Mouse (Mus musculus): ENCODE measurements around the gene 1700029H14Rik. TPM values are rescaled to one million over a fixed set of nuclear protein-coding genes. Genes with fewer than 3 reads are reported as not detected.

1700029H14Rik gene
- polyA plus RNA-seq (2011; ENCODE audit: insufficient read depth, insufficient read length, low replicate concordance, missing spikeins): 5.1 TPM in 1 of 2 replicates, not detected in the other

DNA sequence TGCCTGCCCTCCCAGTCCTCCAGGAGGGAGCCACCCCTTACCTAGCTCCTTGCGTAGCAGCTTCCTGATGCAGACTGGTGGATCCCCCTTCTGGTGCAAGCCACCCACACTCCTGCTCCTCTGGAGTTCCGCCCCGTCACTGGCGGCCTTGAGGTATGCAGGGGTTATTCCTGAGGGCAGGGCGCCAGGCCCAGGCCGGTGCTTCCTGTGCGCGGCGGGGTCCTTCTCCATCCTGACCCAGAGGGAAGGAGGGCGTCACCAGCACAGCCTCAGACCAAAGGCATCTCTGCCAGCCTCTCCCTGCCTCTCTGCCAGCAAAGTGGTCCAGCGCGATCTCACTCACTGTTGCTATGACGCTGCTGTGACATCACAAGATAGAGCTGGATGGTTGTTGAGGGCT is at the start of gene 1700029H14Rik:
Gene 1700029H14Rik, minus strand, starts transcription at position 344 of the 400 bp plus-strand sequence.
- Histone ChIP-seq H3K27ac (ENCODE audit: control insufficient read depth, insufficient read depth, low read depth, low read length, poor library complexity) (no peak within 1 kb of the TSS), H3K4me1 (ENCODE audit: control insufficient read depth, insufficient read depth, low read length) (no peaks in the 10 kb centered on the region), H3K4me3 (replicated peaks; ENCODE audit: control insufficient read depth, low read depth, low read length) (no peak within 1 kb of the TSS)
- TF ChIP-seq CTCF (IDR thresholded peaks at IDR 0.05; ENCODE audit: control insufficient read depth, insufficient read depth, low read length) (no peak), POLR2A (IDR thresholded peaks at IDR 0.05; ENCODE audit: borderline replicate concordance, control insufficient read depth, low read depth, low read length) (no peak)
- WGBS: 23% methylated on average over 13 of the region's 13 CpGs

DNA sequence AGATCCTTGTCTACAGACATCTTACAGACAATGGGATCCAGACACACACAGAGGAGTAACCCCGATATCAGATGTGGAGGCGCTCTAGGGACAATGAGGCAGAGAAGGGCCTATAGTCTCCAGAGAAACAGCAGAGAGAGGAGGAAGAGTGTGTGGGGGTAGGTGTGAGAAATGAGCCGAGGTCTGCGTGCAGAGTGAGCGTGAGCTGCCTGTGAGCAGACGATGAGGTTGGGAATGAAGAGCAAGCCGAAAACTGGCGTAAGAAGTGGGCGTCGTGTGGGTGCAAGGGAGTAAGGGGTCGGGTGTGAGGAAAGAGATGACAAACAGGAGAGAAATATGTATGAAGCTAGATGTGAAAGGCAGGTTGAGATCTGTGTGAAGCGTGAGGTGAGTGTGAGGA is 49.4 kb upstream of the 1700029H14Rik start:
- 93% methylated on average over 12 of the region's 12 CpGs for WGBS
- TF ChIP-seq CTCF (IDR thresholded peaks at IDR 0.05; ENCODE audit: control insufficient read depth, insufficient read depth, low read length) (no peak), POLR2A (IDR thresholded peaks at IDR 0.05; ENCODE audit: borderline replicate concordance, control insufficient read depth, low read depth, low read length) (no peak)
- Histone ChIP-seq H3K4me1 (ENCODE audit: control insufficient read depth, insufficient read depth, low read length) (no peaks in the 10 kb centered on the region), H3K4me3 (replicated peaks; ENCODE audit: control insufficient read depth, low read depth, low read length) (no peak overlapping the region), H3K27ac (ENCODE audit: control insufficient read depth, insufficient read depth, low read depth, low read length, poor library complexity) (no peak overlapping the region)

DNA sequence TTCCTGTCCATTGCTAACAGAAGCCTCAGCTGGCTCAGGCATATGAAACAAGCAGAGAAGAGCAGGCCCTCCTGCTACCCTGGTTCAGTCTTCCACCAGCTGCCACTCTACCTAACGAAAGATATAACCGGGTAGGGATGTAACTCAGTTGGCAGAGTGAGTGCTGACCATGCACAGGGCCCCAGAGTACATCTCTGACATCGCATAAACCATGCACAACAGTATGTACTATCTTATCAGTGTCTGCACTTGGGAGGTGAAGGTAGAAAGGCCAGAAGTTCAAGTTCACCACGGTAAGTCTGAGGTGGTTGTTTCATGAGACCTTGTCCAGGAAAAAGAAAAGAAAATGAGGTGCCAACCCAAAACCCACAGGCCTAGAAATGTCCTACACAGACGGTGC is 47.7 kb upstream of the 1700029H14Rik start:
- no peak overlapping the region for H3K27ac ChIP-seq (ENCODE audit: control insufficient read depth, insufficient read depth, low read depth, low read length, poor library complexity)
- H3K4me3 ChIP-seq (replicated peaks; ENCODE audit: control insufficient read depth, low read depth, low read length): no peak overlapping the region
- no peak for TF ChIP-seq CTCF (IDR thresholded peaks at IDR 0.05; ENCODE audit: control insufficient read depth, insufficient read depth, low read length)
- no peak for TF ChIP-seq POLR2A (IDR thresholded peaks at IDR 0.05; ENCODE audit: borderline replicate concordance, control insufficient read depth, low read depth, low read length)
- WGBS: 52% methylated on average over 5 of the region's 5 CpGs
- no peaks in the 10 kb centered on the region for H3K4me1 ChIP-seq (ENCODE audit: control insufficient read depth, insufficient read depth, low read length)

DNA sequence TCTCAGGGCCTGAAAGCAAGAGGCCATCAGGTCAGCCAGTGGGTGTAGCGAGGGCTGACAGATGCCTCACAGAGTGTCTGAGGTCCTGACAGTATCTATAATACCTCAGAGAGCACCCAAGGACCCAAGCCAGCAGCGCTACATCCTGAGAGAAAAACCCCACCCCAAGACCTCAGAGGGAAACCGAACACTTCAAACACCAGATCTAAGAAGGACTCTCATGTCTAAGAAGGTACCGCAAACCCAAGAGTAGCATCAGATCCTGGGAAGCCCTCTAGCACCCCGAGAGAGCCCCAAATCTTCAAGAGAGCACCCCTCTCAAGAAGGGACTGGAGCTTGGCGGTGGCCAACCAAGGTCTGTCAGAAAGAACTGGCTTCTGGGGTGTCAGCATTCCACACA is 46.7 kb upstream of the 1700029H14Rik start:
- Histone ChIP-seq H3K4me1 (ENCODE audit: control insufficient read depth, insufficient read depth, low read length) (no peaks in the 10 kb centered on the region), H3K27ac (ENCODE audit: control insufficient read depth, insufficient read depth, low read depth, low read length, poor library complexity) (no peak overlapping the region), H3K4me3 (replicated peaks; ENCODE audit: control insufficient read depth, low read depth, low read length) (no peak overlapping the region)
- 83% methylated on average over 6 of the region's 6 CpGs for WGBS
- TF ChIP-seq POLR2A (IDR thresholded peaks at IDR 0.05; ENCODE audit: borderline replicate concordance, control insufficient read depth, low read depth, low read length) (no peak), CTCF (IDR thresholded peaks at IDR 0.05; ENCODE audit: control insufficient read depth, insufficient read depth, low read length) (no peak)

DNA sequence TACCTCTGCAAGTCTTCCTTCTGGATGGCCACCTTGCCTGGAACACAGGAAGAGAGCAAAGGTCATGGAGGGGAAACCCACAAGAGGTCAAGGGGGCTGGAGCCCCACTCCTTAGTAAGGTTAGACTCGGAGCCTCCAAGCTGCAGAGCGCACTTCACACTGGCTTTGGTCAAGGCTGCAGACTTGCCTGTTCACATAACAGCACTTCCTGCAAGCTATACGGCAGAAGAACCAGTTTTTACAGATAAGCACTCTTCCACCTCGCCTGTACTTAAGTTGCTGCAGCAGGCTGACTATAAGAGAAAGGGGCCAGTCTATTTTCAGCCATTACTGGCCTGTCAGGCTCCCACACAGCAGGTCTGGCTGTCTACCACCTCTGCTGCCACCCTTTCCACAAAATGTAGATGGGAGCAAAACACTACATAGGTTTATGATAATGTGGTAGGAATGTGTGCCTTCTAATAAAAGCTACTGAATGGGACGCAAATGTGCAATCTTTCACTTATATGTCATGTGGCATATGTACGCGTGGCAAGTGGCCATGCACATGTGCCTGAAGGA is 43.7 kb upstream of the 1700029H14Rik start:
- peaks cover 2% of the 10 kb centered on the region; the same call in 1 of the 2 replicates for H3K4me1 ChIP-seq (ENCODE audit: control insufficient read depth, insufficient read depth, low read length)
- H3K27ac ChIP-seq (ENCODE audit: control insufficient read depth, insufficient read depth, low read depth, low read length, poor library complexity): no peak overlapping the region
- TF ChIP-seq POLR2A (IDR thresholded peaks at IDR 0.05; ENCODE audit: borderline replicate concordance, control insufficient read depth, low read depth, low read length) (no peak), CTCF (IDR thresholded peaks at IDR 0.05; ENCODE audit: control insufficient read depth, insufficient read depth, low read length) (no peak)
- WGBS: 67% methylated on average over 7 of the region's 7 CpGs
- H3K4me3 ChIP-seq (replicated peaks; ENCODE audit: control insufficient read depth, low read depth, low read length): no peak overlapping the region

DNA sequence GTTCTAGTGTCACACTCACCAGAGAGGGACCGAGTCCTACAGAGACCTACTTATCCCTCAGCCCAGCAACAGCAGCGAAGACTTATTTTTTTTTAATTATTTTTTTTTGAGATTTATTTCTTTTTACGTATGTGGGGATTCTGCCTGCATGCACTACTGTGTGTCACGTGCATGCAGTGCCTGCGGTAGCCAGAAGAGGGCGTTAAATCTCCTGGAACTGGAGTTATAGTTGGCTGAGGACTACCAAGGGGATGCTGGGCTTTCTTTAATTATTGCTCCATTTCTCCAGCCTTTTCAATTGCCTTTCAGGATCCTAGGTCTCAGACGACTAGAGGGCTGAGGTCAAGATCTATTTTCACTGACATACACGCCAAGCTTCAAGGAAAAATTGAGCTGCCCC is 40.4 kb upstream of the 1700029H14Rik start:
- H3K4me3 ChIP-seq (replicated peaks; ENCODE audit: control insufficient read depth, low read depth, low read length): no peak overlapping the region
- 73% methylated on average over 8 of the region's 8 CpGs for WGBS
- peaks cover 14% of the 10 kb centered on the region for H3K4me1 ChIP-seq (ENCODE audit: control insufficient read depth, insufficient read depth, low read length)
- TF ChIP-seq CTCF (IDR thresholded peaks at IDR 0.05; ENCODE audit: control insufficient read depth, insufficient read depth, low read length) (peak; percentile 62), POLR2A (IDR thresholded peaks at IDR 0.05; ENCODE audit: borderline replicate concordance, control insufficient read depth, low read depth, low read length) (no peak)
- H3K27ac ChIP-seq (ENCODE audit: control insufficient read depth, insufficient read depth, low read depth, low read length, poor library complexity): no peak overlapping the region

DNA sequence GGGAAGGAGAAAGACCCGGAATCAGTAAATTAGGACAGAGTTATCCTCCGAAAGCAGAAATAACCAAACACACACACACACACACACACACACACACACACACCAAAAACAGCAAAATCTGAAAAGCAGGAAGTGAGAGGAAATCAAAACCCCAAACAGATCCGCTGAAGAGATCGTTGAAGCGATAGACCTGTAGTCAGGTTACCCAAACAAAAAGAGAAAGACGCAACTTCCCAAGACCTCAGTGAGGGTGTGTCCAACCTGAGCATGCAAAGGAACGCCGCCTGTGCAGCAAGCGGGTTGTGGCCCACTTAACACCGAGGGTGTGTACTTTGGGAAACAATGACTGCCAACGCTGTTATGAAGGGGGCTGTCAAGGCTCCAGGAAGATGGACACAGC is 38.9 kb upstream of the 1700029H14Rik start:
- H3K4me3 ChIP-seq (replicated peaks; ENCODE audit: control insufficient read depth, low read depth, low read length): peak overlapping the region; percentile 33
- WGBS: 1% methylated on average over 11 of the region's 11 CpGs

DNA sequence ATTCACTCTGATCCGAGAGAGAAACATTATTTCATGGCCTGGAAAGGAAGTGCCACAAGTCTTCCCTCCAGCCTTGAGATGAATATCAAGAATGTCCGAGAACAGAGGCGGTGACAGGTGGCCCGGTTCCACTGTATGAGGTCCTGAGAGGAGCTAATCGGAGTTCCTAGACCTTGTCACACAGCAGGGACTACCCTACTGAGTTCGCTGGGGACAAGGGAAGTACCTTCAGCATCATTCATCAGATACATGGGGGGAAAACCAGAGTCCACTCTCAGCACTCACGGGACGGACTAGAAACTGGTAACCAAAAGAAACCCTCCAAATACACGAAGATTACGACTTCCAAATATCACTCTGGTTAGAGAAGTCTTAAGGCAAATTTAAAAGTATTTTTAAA is 38.5 kb upstream of the 1700029H14Rik start:
- peak overlapping the region; percentile 74 for H3K27ac ChIP-seq (ENCODE audit: control insufficient read depth, insufficient read depth, low read depth, low read length, poor library complexity)
- no peak for TF ChIP-seq CTCF (IDR thresholded peaks at IDR 0.05; ENCODE audit: control insufficient read depth, insufficient read depth, low read length)
- TF ChIP-seq POLR2A (IDR thresholded peaks at IDR 0.05; ENCODE audit: borderline replicate concordance, control insufficient read depth, low read depth, low read length): no peak
- peak overlapping the region; percentile 40 for H3K4me3 ChIP-seq (replicated peaks; ENCODE audit: control insufficient read depth, low read depth, low read length)
- 9% methylated on average over 10 of the region's 10 CpGs for WGBS
- H3K4me1 ChIP-seq (ENCODE audit: control insufficient read depth, insufficient read depth, low read length): peaks cover 17% of the 10 kb centered on the region

More for the DNA sequence above, 38.9 kb upstream of the 1700029H14Rik start:
- no peak for TF ChIP-seq POLR2A (IDR thresholded peaks at IDR 0.05; ENCODE audit: borderline replicate concordance, control insufficient read depth, low read depth, low read length)
- no peak for TF ChIP-seq CTCF (IDR thresholded peaks at IDR 0.05; ENCODE audit: control insufficient read depth, insufficient read depth, low read length)
- H3K27ac ChIP-seq (ENCODE audit: control insufficient read depth, insufficient read depth, low read depth, low read length, poor library complexity): peak overlapping the region; percentile 87
- peaks cover 14% of the 10 kb centered on the region for H3K4me1 ChIP-seq (ENCODE audit: control insufficient read depth, insufficient read depth, low read length)

Data from bone marrow, adult 2 months (tissue).